Comparison of ENCODE assay signal across 20 mouse cellular contexts in genomic region chr4:111624914-111625313, GRCm38 (mm10).
DNase-seq lines count a peak whose midpoint lies in the region; ATAC-seq lines count a peak whose summit lies in the region.
"Had no signal": no experiment of that assay in that cellular context is flagged by ENCODE, and none has a peak within 500 bp of the region (broad histone marks: within the 10 kb centered on the region; RNA-seq: fewer than 3 reads in every experiment).

No protein-coding gene starts in this region.

- peaks cover 6% of the 10 kb centered on the region; the same call in 1 of the 2 replicates for H3K4me1 ChIP-seq in forebrain, embryonic 16.5 days (replicated peaks; ENCODE audit: control insufficient read depth, insufficient read depth, low read length)
- H3K4me1 ChIP-seq in forebrain, embryonic 10.5 days: 0 out of 2 replicates have a peak, but pooled peaks cover 4% of the 10 kb centered on the region
- H3K4me1 ChIP-seq in lung, embryonic 15.5 days: no peaks in the 10 kb centered on the region
- H3K4me1 ChIP-seq: kidney, embryonic 15.5 days; midbrain, embryonic 13.5 days had no signal

- no peak overlapping the region for H3K27ac ChIP-seq in forebrain, embryonic 16.5 days (ENCODE audit: low read length)
- no peak overlapping the region for H3K27ac ChIP-seq in forebrain, embryonic 10.5 days
- no peak overlapping the region for H3K27ac ChIP-seq in lung, embryonic 15.5 days
- H3K27ac ChIP-seq: kidney, embryonic 15.5 days; macrophage; midbrain, embryonic 13.5 days had no signal

- ATAC-seq in forebrain, embryonic 16.5 days: 0 out of 2 replicates have a peak, but pooled peaks have one; percentile 23
- ATAC-seq in lung, embryonic 15.5 days (ENCODE audit: borderline replicate concordance, extremely low read depth, low FRiP score, low TSS enrichment): peak; percentile 84
- no peak for ATAC-seq in megakaryocyte, adult 5-6 weeks (ENCODE audit: poor library complexity, severe bottlenecking)
- ATAC-seq: inflammation-experienced regulatory T-cells, adult 6 months; midbrain, embryonic 13.5 days had no signal

- no peaks in the 10 kb centered on the region for H3K36me3 ChIP-seq in forebrain, embryonic 16.5 days (ENCODE audit: control insufficient read depth, insufficient read depth)
- no peaks in the 10 kb centered on the region for H3K36me3 ChIP-seq in forebrain, embryonic 10.5 days (replicated peaks)
- H3K36me3 ChIP-seq in lung, embryonic 15.5 days: no peaks in the 10 kb centered on the region
- H3K36me3 ChIP-seq: kidney, embryonic 15.5 days; midbrain, embryonic 13.5 days had no signal

- H3K9ac ChIP-seq in forebrain, embryonic 16.5 days (replicated peaks; ENCODE audit: low read depth, low read length): no peak overlapping the region
- no peak overlapping the region for H3K9ac ChIP-seq in lung, embryonic 15.5 days
- H3K9ac ChIP-seq: kidney, embryonic 15.5 days; midbrain, embryonic 13.5 days had no signal

- H3K27me3 ChIP-seq in forebrain, embryonic 16.5 days (replicated peaks; ENCODE audit: control insufficient read depth, insufficient read depth, low read length): no peaks in the 10 kb centered on the region
- no peaks in the 10 kb centered on the region for H3K27me3 ChIP-seq in forebrain, embryonic 10.5 days (ENCODE audit: poor library complexity, severe bottlenecking)
- H3K27me3 ChIP-seq in lung, embryonic 15.5 days: no peaks in the 10 kb centered on the region
- H3K27me3 ChIP-seq: kidney, embryonic 15.5 days; midbrain, embryonic 13.5 days had no signal

- no peaks in the 10 kb centered on the region for H3K9me3 ChIP-seq in forebrain, embryonic 16.5 days (ENCODE audit: control insufficient read depth, low read length)
- no peaks in the 10 kb centered on the region for H3K9me3 ChIP-seq in forebrain, embryonic 10.5 days
- H3K9me3 ChIP-seq in lung, embryonic 15.5 days: no peaks in the 10 kb centered on the region
- H3K9me3 ChIP-seq: kidney, embryonic 15.5 days; midbrain, embryonic 13.5 days had no signal

- no peak for DNase-seq in forebrain, embryonic 10.5 days (ENCODE audit: extremely low spot score, low spot score)
- DNase-seq in right cerebral cortex, postnatal 10 days (ENCODE audit: low spot score in 2 of 2): peak; percentile 29 to 38
- no peak for DNase-seq in right cerebral cortex, postnatal 14 days
- DNase-seq in urinary bladder, postnatal 25 days (ENCODE audit: low spot score): no peak
- no peak for DNase-seq in adrenal gland, postnatal 10 days
- DNase-seq: adrenal gland, adult 2 months; cerebellum, adult 11-12 months; gastrocnemius, postnatal 36 days; left cerebral cortex, postnatal 4 days; right cerebral cortex, adult 18-20 months; spleen, adult 18-20 months; thymus, adult 18-20 months had no signal

- 47% methylated on average over 5 of the region's 5 CpGs for WGBS in forebrain, embryonic 16.5 days
- WGBS in forebrain, embryonic 10.5 days: 84% methylated on average over 5 of the region's 5 CpGs
- 23% methylated on average over 5 of the region's 5 CpGs for WGBS in lung, embryonic 15.5 days

- H3K4me2 ChIP-seq in forebrain, embryonic 16.5 days (ENCODE audit: low read length): no peak overlapping the region
- H3K4me2 ChIP-seq in lung, embryonic 15.5 days: no peak overlapping the region
- H3K4me2 ChIP-seq: kidney, embryonic 15.5 days; midbrain, embryonic 13.5 days had no signal

- no peak overlapping the region for H3K4me3 ChIP-seq in forebrain, embryonic 16.5 days (replicated peaks; ENCODE audit: low read length)
- H3K4me3 ChIP-seq in forebrain, embryonic 10.5 days: no peak overlapping the region
- H3K4me3 ChIP-seq in lung, embryonic 15.5 days: no peak overlapping the region
- H3K4me3 ChIP-seq: kidney, embryonic 15.5 days; midbrain, embryonic 13.5 days; myocyte had no signal

Comparison
In these comparisons a context has a peak if more than half of its experiments do, and no peak if none do; other contexts are left out.
1. DNase-seq: peak in right cerebral cortex, postnatal 10 days (2 of 2); none in forebrain, embryonic 10.5 days (single experiment), right cerebral cortex, postnatal 14 days (single experiment), urinary bladder, postnatal 25 days (single experiment) and adrenal gland, postnatal 10 days (single experiment).